ENCODE assay signal across 30 mouse cellular contexts in genomic region chr7:126453861-126454260, GRCm38 (mm10). TPM values are rescaled to one million over a fixed set of nuclear protein-coding genes. Genes with fewer than 3 reads are reported as not detected.
DNase-seq lines count a peak whose midpoint lies in the region; ATAC-seq and TF ChIP-seq lines count a peak whose summit lies in the region.
"Had no signal": no experiment of that assay in that cellular context is flagged by ENCODE, and none has a peak within 500 bp of the region (broad histone marks: within the 10 kb centered on the region; RNA-seq: fewer than 3 reads in every experiment).

No protein-coding gene starts in this region.

- H3K9ac ChIP-seq in embryonic facial prominence, embryonic 14.5 days (ENCODE audit: low read depth, low read length): 0 out of 2 replicates have a peak overlapping the region, but pooled peaks have one; percentile 5
- H3K9ac ChIP-seq in kidney, postnatal 0 days (ENCODE audit: low read depth, low read length): no peak overlapping the region
- H3K9ac ChIP-seq: embryonic facial prominence, embryonic 15.5 days; forebrain, postnatal 0 days; heart, embryonic 13.5 days; hindbrain, embryonic 14.5 days had no signal

- no peaks in the 10 kb centered on the region for H3K9me3 ChIP-seq in embryonic facial prominence, embryonic 14.5 days (ENCODE audit: control insufficient read depth, low read length)
- no peaks in the 10 kb centered on the region for H3K9me3 ChIP-seq in embryonic facial prominence, embryonic 10.5 days
- no peaks in the 10 kb centered on the region for H3K9me3 ChIP-seq in kidney, postnatal 0 days (replicated peaks; ENCODE audit: low read length)
- H3K9me3 ChIP-seq: embryonic facial prominence, embryonic 15.5 days; G1E; heart, embryonic 10.5 days; heart, embryonic 13.5 days had no signal

- H3K4me3 ChIP-seq in embryonic facial prominence, embryonic 14.5 days (ENCODE audit: low read depth, low read length): no peak overlapping the region
- H3K4me3 ChIP-seq in embryonic facial prominence, embryonic 10.5 days: no peak overlapping the region
- H3K4me3 ChIP-seq in kidney, postnatal 0 days (replicated peaks; ENCODE audit: low read depth, low read length): no peak overlapping the region
- H3K4me3 ChIP-seq: embryonic facial prominence, embryonic 15.5 days; heart, adult 2 months; heart, embryonic 10.5 days; heart, embryonic 13.5 days had no signal

- no peak for TF ChIP-seq CTCF in kidney, postnatal 0 days (IDR thresholded peaks at IDR 0.05; ENCODE audit: low read depth)

- H3K27ac ChIP-seq in embryonic facial prominence, embryonic 14.5 days (replicated peaks; ENCODE audit: low read depth, low read length): no peak overlapping the region
- H3K27ac ChIP-seq in embryonic facial prominence, embryonic 10.5 days (replicated peaks): no peak overlapping the region
- H3K27ac ChIP-seq in kidney, postnatal 0 days: no peak overlapping the region
- H3K27ac ChIP-seq: embryonic facial prominence, embryonic 15.5 days; heart, adult 2 months; heart, embryonic 10.5 days; heart, embryonic 13.5 days; hindbrain, embryonic 14.5 days; hindbrain, postnatal 0 days had no signal

- H3K4me1 ChIP-seq in embryonic facial prominence, embryonic 14.5 days (ENCODE audit: control insufficient read depth, insufficient read depth, low read length): no peaks in the 10 kb centered on the region
- H3K4me1 ChIP-seq in embryonic facial prominence, embryonic 10.5 days: peaks cover 5% of the 10 kb centered on the region
- H3K4me1 ChIP-seq in kidney, postnatal 0 days (replicated peaks; ENCODE audit: insufficient read depth, low read length): no peaks in the 10 kb centered on the region
- H3K4me1 ChIP-seq: embryonic facial prominence, embryonic 15.5 days had no signal

- no peak overlapping the region for H3K4me2 ChIP-seq in embryonic facial prominence, embryonic 14.5 days (ENCODE audit: low read depth, low read length)
- no peak overlapping the region for H3K4me2 ChIP-seq in kidney, postnatal 0 days (ENCODE audit: low read length)
- H3K4me2 ChIP-seq: embryonic facial prominence, embryonic 15.5 days; heart, embryonic 13.5 days; hindbrain, embryonic 14.5 days had no signal

- H3K36me3 ChIP-seq in embryonic facial prominence, embryonic 14.5 days (ENCODE audit: control insufficient read depth, insufficient read depth, low read length): no peaks in the 10 kb centered on the region
- H3K36me3 ChIP-seq in embryonic facial prominence, embryonic 10.5 days (replicated peaks): peaks cover under 1% of the 10 kb centered on the region; the same call in 1 of the 2 replicates
- H3K36me3 ChIP-seq in kidney, postnatal 0 days (ENCODE audit: insufficient read depth, low read length): no peaks in the 10 kb centered on the region
- H3K36me3 ChIP-seq: G1E; heart, embryonic 13.5 days had no signal

- no peak for ATAC-seq in embryonic facial prominence, embryonic 14.5 days (ENCODE audit: low read depth)
- no peak for ATAC-seq in kidney, postnatal 0 days (replicated peaks; ENCODE audit: low FRiP score, low read depth)
- ATAC-seq: forebrain, embryonic 14.5 days; forebrain, postnatal 0 days; hindbrain, postnatal 0 days; inflammation-experienced regulatory T-cells, adult 6 months; Patski had no signal

- DNase-seq in embryonic facial prominence, embryonic 14.5 days (ENCODE audit: low spot score): no peak
- DNase-seq in embryonic facial prominence, embryonic 10.5 days (ENCODE audit: low spot score): no peak
- DNase-seq in kidney, postnatal 0 days (ENCODE audit: low spot score): peak; percentile 39
- DNase-seq in kidney, postnatal 25 days: no peak
- DNase-seq in testis, postnatal 10 days (ENCODE audit: low spot score): peak; percentile 48
- DNase-seq in thymus, adult 18-20 months: no peak
- no peak for DNase-seq in embryo, embryonic 9.5 days (ENCODE audit: extremely low spot score)
- DNase-seq: adrenal gland, postnatal 10 days; adrenal gland, postnatal 36 days; B cell, adult 2 months; cerebellum, adult 18-20 months; cerebellum, adult 9-10 months; cerebellum, postnatal 14 days; forebrain, postnatal 0 days; heart, adult 2 months; heart, postnatal 14 days; heart, postnatal 4 days had no signal

- WGBS in embryonic facial prominence, embryonic 14.5 days: 66% methylated on average over 7 of the region's 7 CpGs
- 86% methylated on average over 7 of the region's 7 CpGs for WGBS in embryonic facial prominence, embryonic 10.5 days
- 18% methylated on average over 7 of the region's 7 CpGs for WGBS in kidney, postnatal 0 days

- H3K27me3 ChIP-seq in embryonic facial prominence, embryonic 14.5 days (replicated peaks; ENCODE audit: control insufficient read depth, insufficient read depth, low read length): no peaks in the 10 kb centered on the region
- H3K27me3 ChIP-seq in embryonic facial prominence, embryonic 10.5 days (replicated peaks; ENCODE audit: low read depth, poor library complexity, severe bottlenecking): no peaks in the 10 kb centered on the region
- no peaks in the 10 kb centered on the region for H3K27me3 ChIP-seq in kidney, postnatal 0 days (ENCODE audit: insufficient read depth, low read length)
- H3K27me3 ChIP-seq: CH12.LX; embryonic facial prominence, embryonic 15.5 days; heart, embryonic 13.5 days; Patski had no signal

RNA-seq across cellular contexts. Expression of gene Atp2a1, which starts 9.0 kb away (rescaled TPM):
- polyA plus RNA-seq in embryonic facial prominence, embryonic 14.5 days (2014; fragmentation: Nextera tagmentation; extraction: Ambion mirVana): 235 and 334 TPM in 2 replicates
- polyA plus RNA-seq in embryonic facial prominence, embryonic 10.5 days (2016; fragmentation: Nextera tagmentation; extraction: Ambion mirVana): 1.8 and 2.5 TPM in 2 replicates
- polyA plus RNA-seq in kidney, postnatal 0 days (2015; fragmentation: Nextera tagmentation; extraction: Ambion mirVana): 0.45 and 0.71 TPM in 2 replicates
- polyA plus RNA-seq: forebrain, embryonic 11.5 days had no signal

RNA-seq across cellular contexts. Expression of gene Sh2b1, which starts 21.4 kb away (rescaled TPM):
- 44.3 and 46.3 TPM in 2 replicates for polyA plus RNA-seq in embryonic facial prominence, embryonic 14.5 days (2014; fragmentation: Nextera tagmentation; extraction: Ambion mirVana)
- 53.3 and 54.0 TPM in 2 replicates for polyA plus RNA-seq in embryonic facial prominence, embryonic 10.5 days (2016; fragmentation: Nextera tagmentation; extraction: Ambion mirVana)
- polyA plus RNA-seq in kidney, postnatal 0 days (2015; fragmentation: Nextera tagmentation; extraction: Ambion mirVana): 44.1 and 44.8 TPM in 2 replicates

RNA-seq across cellular contexts. Expression of gene Rabep2, which starts 25.3 kb away (rescaled TPM):
- polyA plus RNA-seq in embryonic facial prominence, embryonic 14.5 days (2014; fragmentation: Nextera tagmentation; extraction: Ambion mirVana): 26.4 and 28.9 TPM in 2 replicates
- 33.7 and 34.6 TPM in 2 replicates for polyA plus RNA-seq in embryonic facial prominence, embryonic 10.5 days (2016; fragmentation: Nextera tagmentation; extraction: Ambion mirVana)
- polyA plus RNA-seq in kidney, postnatal 0 days (2015; fragmentation: Nextera tagmentation; extraction: Ambion mirVana): 29.7 and 31.7 TPM in 2 replicates

RNA-seq across cellular contexts. Expression of gene Tufm, which starts 33.3 kb away (rescaled TPM):
- 127 and 130 TPM in 2 replicates for polyA plus RNA-seq in embryonic facial prominence, embryonic 14.5 days (2014; fragmentation: Nextera tagmentation; extraction: Ambion mirVana)
- 169 and 185 TPM in 2 replicates for polyA plus RNA-seq in embryonic facial prominence, embryonic 10.5 days (2016; fragmentation: Nextera tagmentation; extraction: Ambion mirVana)
- polyA plus RNA-seq in kidney, postnatal 0 days (2015; fragmentation: Nextera tagmentation; extraction: Ambion mirVana): 117 and 134 TPM in 2 replicates

RNA-seq across cellular contexts. Expression of gene Cd19, which starts 39.2 kb away (rescaled TPM):
- 0.19 and 0.28 TPM in 2 replicates for polyA plus RNA-seq in embryonic facial prominence, embryonic 14.5 days (2014; fragmentation: Nextera tagmentation; extraction: Ambion mirVana)
- polyA plus RNA-seq in embryonic facial prominence, embryonic 10.5 days (2016; fragmentation: Nextera tagmentation; extraction: Ambion mirVana): not detected in 2 replicates
- 0.10 and 0.16 TPM in 2 replicates for polyA plus RNA-seq in kidney, postnatal 0 days (2015; fragmentation: Nextera tagmentation; extraction: Ambion mirVana)
- polyA plus RNA-seq: embryonic facial prominence, embryonic 11.5 days; forebrain, embryonic 11.5 days; forebrain, embryonic 14.5 days; forebrain, postnatal 0 days; G1E; heart, embryonic 10.5 days; heart, embryonic 13.5 days; hindbrain, embryonic 11.5 days; hindbrain, embryonic 14.5 days; Patski had no signal

Comparison
In these comparisons a context has a peak if more than half of its experiments do, and no peak if none do; other contexts are left out.
1. DNase-seq: peak in kidney, postnatal 0 days (single experiment) and testis, postnatal 10 days (single experiment); none in embryonic facial prominence, embryonic 14.5 days (single experiment), embryonic facial prominence, embryonic 10.5 days (single experiment), kidney, postnatal 25 days (0 of 2), thymus, adult 18-20 months (0 of 2) and embryo, embryonic 9.5 days (single experiment).
2. RNA of gene Atp2a1, which starts 9.0 kb away (polyA plus RNA-seq): 235 to 334 TPM in embryonic facial prominence, embryonic 14.5 days; 1.8 to 2.5 TPM in embryonic facial prominence, embryonic 10.5 days and 0.45 to 0.71 TPM in kidney, postnatal 0 days; every median in the first group is over 10 times any median in the second.